Mouse (Mus musculus) central nervous system, embryonic 18 days (tissue): ENCODE data around the gene Gm21783. TPM values are rescaled to one million over a fixed set of nuclear protein-coding genes. Genes with fewer than 3 reads are reported as not detected.

Experiments
- polyA plus RNA-seq: library from polyadenylated mRNA; depleted of rRNA; stranded (reverse); fragments of >200 nt; gene quantifications from 2 replicates; pipeline ENCODE4 v1.2.3, GENCODE M21; 2012; rRNA removed

Gene Gm21783
- polyA plus RNA-seq = not detected in 2 replicates

DNA sequence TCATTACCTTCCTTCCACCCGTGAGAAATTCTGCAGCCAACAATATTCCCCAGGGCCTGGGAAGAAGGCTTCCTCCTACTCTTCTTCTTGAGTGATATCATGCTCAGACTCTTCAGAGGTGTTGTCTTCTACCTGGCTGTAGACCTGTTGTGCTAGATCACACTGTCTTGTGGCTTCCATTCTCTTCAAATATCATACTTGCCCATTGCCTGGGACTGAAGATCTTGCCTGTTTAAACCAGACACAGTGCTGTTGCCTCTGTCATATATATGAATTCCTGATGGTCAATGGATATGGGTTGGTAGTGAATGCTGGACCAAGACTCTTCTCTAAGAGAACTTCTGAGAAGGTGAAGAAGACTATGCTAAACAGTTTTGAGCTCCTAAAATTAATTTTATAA, at the start of gene Gm21783:
TSS of gene Gm21783 (minus strand) at position 101 of the 400 bp plus-strand sequence.

